Mouse (Mus musculus): ENCODE measurements around the gene 4930455H04Rik.

GRCm38 (mm10) chr3:117001686-117002485, 33.8 kb downstream of the 4930455H04Rik start:
- TF ChIP-seq CTCF (IDR thresholded peaks at IDR 0.05; ENCODE audit: control insufficient read depth, insufficient read depth, insufficient replicate concordance, low read depth, low read length) (no peak), POLR2A (IDR thresholded peaks at IDR 0.05; ENCODE audit: control insufficient read depth, low read depth, low read length) (no peak)

Data from testis, adult 2 months (tissue).